Mouse (Mus musculus): ENCODE data around the gene Atxn7l2.

- TF ChIP-seq TAL1 (IDR thresholded peaks at IDR 0.05; ENCODE audit: low read length) (no peak), GATA1 (IDR thresholded peaks at IDR 0.05; ENCODE audit: low read length) (no peak)
Observed at GRCm38 (mm10) chr3:108205601-108206000, 5.1 kb downstream of the Atxn7l2 start.

Measured in erythroblast, embryonic 14.5 days (primary cell).